Mouse (Mus musculus): ENCODE results near the gene Krt79. TPM values are rescaled to one million over a fixed set of nuclear protein-coding genes. Genes with fewer than 3 reads are reported as not detected.
A peak's percentile ranks its signal among the peaks of the same experiment; 100 is the strongest.

The Krt79 gene
- polyA plus RNA-seq (2014; fragmentation: Nextera tagmentation; extraction: Ambion mirVana) = 0.41 and 0.49 TPM in 2 replicates

GRCm38 (mm10) chr15:101940274-101940829 is at the start of gene Krt79:
Gene Krt79, minus strand, starts transcription at chr15:101940324.
- no peak for ATAC-seq (ENCODE audit: low FRiP score, low TSS enrichment)
- no peak within 1 kb of the TSS for H3K4me2 ChIP-seq (replicated peaks; ENCODE audit: low read depth, low read length)
- no peak within 1 kb of the TSS for H3K9ac ChIP-seq (ENCODE audit: low read depth, low read length)
- no peaks in the 10 kb centered on the region for H3K27me3 ChIP-seq (ENCODE audit: control insufficient read depth, insufficient read depth, low read length)
- no peaks in the 10 kb centered on the region for H3K36me3 ChIP-seq (ENCODE audit: control insufficient read depth, insufficient read depth, low read length)
- no peak within 1 kb of the TSS for H3K27ac ChIP-seq (ENCODE audit: low read depth, low read length)
- H3K4me1 ChIP-seq (ENCODE audit: control insufficient read depth, insufficient read depth, low read length) = peaks cover 12% of the 10 kb centered on the region; the same call in 1 of the 2 replicates
- WGBS = 62% methylated on average over 6 of the region's 6 CpGs
- no peak within 1 kb of the TSS for H3K4me3 ChIP-seq (ENCODE audit: low read length)
- H3K9me3 ChIP-seq (ENCODE audit: control insufficient read depth, low read length) = no peaks in the 10 kb centered on the region

DNA sequence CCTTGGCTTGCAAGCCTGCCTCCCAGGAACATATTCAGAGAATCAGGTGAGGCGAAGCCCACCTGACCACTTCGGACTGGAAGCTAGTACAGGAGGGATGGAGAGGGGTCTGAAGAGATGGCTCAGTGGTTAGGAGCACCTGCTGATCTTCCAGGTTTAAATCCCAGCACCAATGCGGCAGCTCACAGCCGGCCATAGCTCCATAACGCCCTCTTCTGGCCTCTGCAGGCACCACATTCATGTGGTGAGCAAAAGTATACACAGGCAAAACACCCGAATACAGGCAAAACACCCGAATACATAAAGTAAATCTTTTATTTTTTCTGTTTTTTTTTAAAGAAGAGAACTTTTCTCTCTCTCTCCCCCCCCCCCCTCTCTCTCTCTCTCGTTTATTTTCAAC is 48.6 kb upstream of the Krt79 start:
- H3K27me3 ChIP-seq (ENCODE audit: control insufficient read depth, insufficient read depth, low read length) = no peaks in the 10 kb centered on the region
- H3K27ac ChIP-seq (ENCODE audit: low read depth, low read length) = no peak overlapping the region
- no peak overlapping the region for H3K9ac ChIP-seq (ENCODE audit: low read depth, low read length)
- H3K9me3 ChIP-seq (ENCODE audit: control insufficient read depth, low read length) = no peaks in the 10 kb centered on the region
- H3K36me3 ChIP-seq (ENCODE audit: control insufficient read depth, insufficient read depth, low read length) = no peaks in the 10 kb centered on the region
- H3K4me1 ChIP-seq (ENCODE audit: control insufficient read depth, insufficient read depth, low read length) = no peaks in the 10 kb centered on the region
- 67% methylated on average over 8 of the region's 8 CpGs for WGBS
- no peak for ATAC-seq (ENCODE audit: low FRiP score, low TSS enrichment)
- H3K4me3 ChIP-seq (ENCODE audit: low read length) = no peak overlapping the region
- H3K4me2 ChIP-seq (replicated peaks; ENCODE audit: low read depth, low read length) = no peak overlapping the region

- H3K4me2 ChIP-seq (replicated peaks; ENCODE audit: low read depth, low read length) = no peak overlapping the region
- ATAC-seq (ENCODE audit: low FRiP score, low TSS enrichment) = 0 out of 2 replicates have a peak, but pooled peaks have one; percentile 24
- no peaks in the 10 kb centered on the region for H3K9me3 ChIP-seq (ENCODE audit: control insufficient read depth, low read length)
- H3K9ac ChIP-seq (ENCODE audit: low read depth, low read length) = no peak overlapping the region
- H3K27me3 ChIP-seq (ENCODE audit: control insufficient read depth, insufficient read depth, low read length) = no peaks in the 10 kb centered on the region
- no peak overlapping the region for H3K27ac ChIP-seq (ENCODE audit: low read depth, low read length)
- WGBS = under 1% methylated on average over 10 of the region's 10 CpGs
- no peak overlapping the region for H3K4me3 ChIP-seq (ENCODE audit: low read length)
- H3K36me3 ChIP-seq (ENCODE audit: control insufficient read depth, insufficient read depth, low read length) = no peaks in the 10 kb centered on the region
- H3K4me1 ChIP-seq (ENCODE audit: control insufficient read depth, insufficient read depth, low read length) = no peaks in the 10 kb centered on the region
Measured at GRCm38 (mm10) chr15:101988119-101988518, 48.0 kb upstream of the Krt79 start.

- no peak overlapping the region for H3K4me2 ChIP-seq (replicated peaks; ENCODE audit: low read depth, low read length)
- H3K4me3 ChIP-seq (ENCODE audit: low read length) = no peak overlapping the region
- 14% methylated on average over 6 of the region's 6 CpGs for WGBS
- H3K9me3 ChIP-seq (ENCODE audit: control insufficient read depth, low read length) = no peaks in the 10 kb centered on the region
- no peak overlapping the region for H3K9ac ChIP-seq (ENCODE audit: low read depth, low read length)
- H3K27me3 ChIP-seq (ENCODE audit: control insufficient read depth, insufficient read depth, low read length) = no peaks in the 10 kb centered on the region
- no peaks in the 10 kb centered on the region for H3K4me1 ChIP-seq (ENCODE audit: control insufficient read depth, insufficient read depth, low read length)
- H3K27ac ChIP-seq (ENCODE audit: low read depth, low read length) = no peak overlapping the region
- ATAC-seq (ENCODE audit: low FRiP score, low TSS enrichment) = no peak
- no peaks in the 10 kb centered on the region for H3K36me3 ChIP-seq (ENCODE audit: control insufficient read depth, insufficient read depth, low read length)
Measured at GRCm38 (mm10) chr15:101984746-101985145, 44.6 kb upstream of the Krt79 start.

DNA sequence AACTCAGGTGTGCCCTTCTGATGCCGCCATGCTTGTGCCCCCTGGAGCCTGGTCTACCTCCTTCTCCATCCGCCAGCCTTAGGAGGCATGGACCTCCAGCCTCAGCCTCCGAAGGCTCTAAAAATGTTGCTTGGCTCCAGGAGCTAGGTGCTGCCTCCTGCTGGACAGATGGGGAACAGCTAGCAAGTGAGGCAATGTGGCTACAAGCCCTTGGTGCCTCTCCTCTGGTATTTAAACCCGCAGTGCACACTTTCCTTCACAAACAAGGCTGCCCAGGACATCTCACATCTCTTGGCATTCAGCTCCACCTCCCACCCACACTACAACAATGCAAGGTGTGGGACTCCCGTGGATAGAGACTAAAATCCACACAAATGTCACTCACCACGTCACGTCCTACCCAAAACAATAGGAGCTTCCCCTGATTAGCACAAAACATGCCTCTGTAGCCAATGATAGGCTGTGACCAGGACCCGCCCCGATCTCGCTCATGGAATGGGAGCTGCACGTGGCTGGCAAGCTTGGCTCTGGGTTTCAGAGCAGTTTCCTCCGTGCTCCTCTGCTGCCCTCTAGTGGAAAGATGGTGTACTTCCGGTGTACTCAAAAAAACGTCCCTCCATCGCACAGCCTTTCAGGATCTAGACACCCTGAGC is 44.0 kb upstream of the Krt79 start:
- Histone ChIP-seq H3K4me2 (replicated peaks; ENCODE audit: low read depth, low read length) (peak overlapping the region; percentile 48), H3K9me3 (ENCODE audit: control insufficient read depth, low read length) (no peaks in the 10 kb centered on the region), H3K4me1 (ENCODE audit: control insufficient read depth, insufficient read depth, low read length) (no peaks in the 10 kb centered on the region), H3K27ac (ENCODE audit: low read depth, low read length) (peak overlapping the region; percentile 83), H3K27me3 (ENCODE audit: control insufficient read depth, insufficient read depth, low read length) (no peaks in the 10 kb centered on the region), H3K36me3 (ENCODE audit: control insufficient read depth, insufficient read depth, low read length) (no peaks in the 10 kb centered on the region), H3K4me3 (ENCODE audit: low read length) (peak overlapping the region; percentile 25; the same call in 1 of the 2 replicates), H3K9ac (ENCODE audit: low read depth, low read length) (peak overlapping the region; percentile 48)
- WGBS = 2% methylated on average over 15 of the region's 15 CpGs
- peak; percentile 96 for ATAC-seq (ENCODE audit: low FRiP score, low TSS enrichment)

DNA sequence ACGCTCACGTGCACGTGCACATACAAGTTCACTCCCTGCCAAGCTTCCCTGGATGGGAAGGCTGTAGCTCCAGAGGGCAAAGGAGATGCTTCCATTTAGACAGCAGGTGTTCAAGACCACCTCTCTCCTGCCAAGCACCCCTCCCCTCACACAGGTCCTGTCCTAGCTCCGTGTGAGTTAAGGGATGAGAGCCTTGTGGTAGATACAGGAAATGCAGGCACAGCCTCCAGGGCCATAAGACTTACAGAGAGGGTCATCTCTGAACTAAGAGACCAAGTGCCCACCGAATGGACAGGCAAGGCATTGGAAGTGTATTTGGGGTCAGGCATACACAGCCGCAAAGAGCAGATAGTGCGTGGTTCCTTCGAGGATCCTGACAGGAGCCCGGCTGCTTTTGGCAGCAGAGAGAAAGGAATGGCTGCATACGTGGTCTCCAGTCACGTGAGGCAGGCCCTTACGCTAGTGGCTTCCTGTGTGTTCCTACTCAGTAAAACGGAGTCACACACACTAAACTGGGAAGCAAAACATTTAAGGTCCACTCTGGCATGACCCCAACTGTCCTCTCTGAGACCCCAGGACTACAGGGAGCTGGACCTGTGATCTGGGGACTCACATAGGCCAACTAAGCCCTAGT is 43.3 kb upstream of the Krt79 start:
- no peaks in the 10 kb centered on the region for H3K36me3 ChIP-seq (ENCODE audit: control insufficient read depth, insufficient read depth, low read length)
- peak overlapping the region; percentile 83 for H3K27ac ChIP-seq (ENCODE audit: low read depth, low read length)
- peak; percentile 9 for ATAC-seq (ENCODE audit: low FRiP score, low TSS enrichment)
- peak overlapping the region; percentile 48 for H3K4me2 ChIP-seq (replicated peaks; ENCODE audit: low read depth, low read length)
- H3K9me3 ChIP-seq (ENCODE audit: control insufficient read depth, low read length) = no peaks in the 10 kb centered on the region
- no peaks in the 10 kb centered on the region for H3K27me3 ChIP-seq (ENCODE audit: control insufficient read depth, insufficient read depth, low read length)
- peak overlapping the region; percentile 48 for H3K9ac ChIP-seq (ENCODE audit: low read depth, low read length)
- WGBS = 81% methylated on average over 13 of the region's 13 CpGs
- no peaks in the 10 kb centered on the region for H3K4me1 ChIP-seq (ENCODE audit: control insufficient read depth, insufficient read depth, low read length)
- peak overlapping the region; percentile 25; the same call in 1 of the 2 replicates for H3K4me3 ChIP-seq (ENCODE audit: low read length)

- H3K36me3 ChIP-seq (ENCODE audit: control insufficient read depth, insufficient read depth, low read length) = no peaks in the 10 kb centered on the region
- no peak overlapping the region for H3K9ac ChIP-seq (ENCODE audit: low read depth, low read length)
- no peaks in the 10 kb centered on the region for H3K27me3 ChIP-seq (ENCODE audit: control insufficient read depth, insufficient read depth, low read length)
- peaks cover 21% of the 10 kb centered on the region for H3K4me1 ChIP-seq (ENCODE audit: control insufficient read depth, insufficient read depth, low read length)
- no peak overlapping the region for H3K4me3 ChIP-seq (ENCODE audit: low read length)
- H3K4me2 ChIP-seq (replicated peaks; ENCODE audit: low read depth, low read length) = no peak overlapping the region
- 0 out of 2 replicates have a peak overlapping the region, but pooled peaks have one; percentile 17 for H3K27ac ChIP-seq (ENCODE audit: low read depth, low read length)
- H3K9me3 ChIP-seq (ENCODE audit: control insufficient read depth, low read length) = no peaks in the 10 kb centered on the region
- WGBS = 61% methylated on average over 6 of the region's 6 CpGs
- no peak for ATAC-seq (ENCODE audit: low FRiP score, low TSS enrichment)
Measured at GRCm38 (mm10) chr15:101980849-101981248, 40.7 kb upstream of the Krt79 start.

GRCm38 (mm10) chr15:101977043-101977726 is 37.1 kb upstream of the Krt79 start:
- H3K4me1 ChIP-seq (ENCODE audit: control insufficient read depth, insufficient read depth, low read length) = peaks cover 32% of the 10 kb centered on the region
- peak overlapping the region; percentile 92 for H3K27ac ChIP-seq (ENCODE audit: low read depth, low read length)
- WGBS = 3% methylated on average over 29 of the region's 39 CpGs
- H3K9ac ChIP-seq (ENCODE audit: low read depth, low read length) = peak overlapping the region; percentile 57
- H3K4me2 ChIP-seq (replicated peaks; ENCODE audit: low read depth, low read length) = peak overlapping the region; percentile 58
- peak; percentile 93 for ATAC-seq (ENCODE audit: low FRiP score, low TSS enrichment)
- no peaks in the 10 kb centered on the region for H3K9me3 ChIP-seq (ENCODE audit: control insufficient read depth, low read length)
- H3K4me3 ChIP-seq (ENCODE audit: low read length) = peak overlapping the region; percentile 25
- H3K36me3 ChIP-seq (ENCODE audit: control insufficient read depth, insufficient read depth, low read length) = no peaks in the 10 kb centered on the region
- H3K27me3 ChIP-seq (ENCODE audit: control insufficient read depth, insufficient read depth, low read length) = no peaks in the 10 kb centered on the region

Measured in kidney, embryonic 14.5 days (tissue).